Mouse (Mus musculus) E14TG2a.4 (cell line): Measurements from ENCODE around the gene Ptpn9.

Source experiments
- CTCF ChIP-seq: conservative IDR thresholded peaks from 2 replicates; pipeline ENCODE4 v1.5.1; 2014; ENCODE audit warnings: low read length
- NANOG ChIP-seq: IDR thresholded peaks from 2 replicates; pipeline ENCODE4 v1.6.1; 2014; ENCODE audit warnings: borderline replicate concordance, low read length, mixed read lengths
- POU5F1 ChIP-seq: IDR thresholded peaks from 2 replicates; pipeline ENCODE4 v1.6.1; 2014; ENCODE audit warnings: low read length, borderline replicate concordance

GRCm38 (mm10) chr9:56961591-56961990 is 33.1 kb upstream of the Ptpn9 start:
- TF ChIP-seq CTCF (peak; percentile 18), POU5F1 (no peak), NANOG (no peak)
